Mouse (Mus musculus) B cell, adult 2 months (primary cell): ENCODE data around the gene C1qbp.
A peak's percentile ranks its signal among the peaks of the same experiment; 100 is the strongest.

Experiments used
- DNase-seq, 2 experiments: peaks; one replicate each; pipeline ENCODE4 v3.0.0; 2022

Gene C1qbp

DNA sequence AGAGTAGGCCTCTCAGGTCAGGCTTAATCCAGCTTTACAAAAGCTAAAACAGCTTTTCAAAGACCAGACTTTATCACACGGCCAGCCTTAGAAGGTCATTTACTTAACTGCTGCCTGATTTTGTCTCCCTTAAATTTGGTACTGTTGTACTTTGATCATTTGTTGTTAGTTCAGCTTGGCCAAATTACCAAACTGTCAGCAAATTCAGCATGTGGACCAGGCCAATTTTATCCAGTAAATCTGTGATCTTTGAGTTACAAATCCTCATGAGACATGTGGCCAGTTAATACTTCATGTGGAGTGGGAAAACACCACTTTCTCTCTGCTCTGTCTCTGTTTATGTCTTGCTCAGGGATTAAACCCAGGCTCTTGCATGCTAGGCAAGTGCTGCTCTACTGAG, 10.2 kb downstream of the C1qbp start:
- no peak for DNase-seq

GRCm38 (mm10) chr11:70970560-70971540, 12.0 kb downstream of the C1qbp start:
- peak; percentile 21 to 37 for DNase-seq

GRCm38 (mm10) chr11:70969821-70970559, 12.8 kb downstream of the C1qbp start, which contains the start of the genes Nup88 and Rpain:
Nup88 (minus strand) TSS chr11:70969973.
Rpain (plus strand) TSS chr11:70970213.
- DNase-seq, result peak; percentile 88 to 89

- no peak for DNase-seq
Measured at GRCm38 (mm10) chr11:70969271-70969794, 13.5 kb downstream of the C1qbp start.

DNA sequence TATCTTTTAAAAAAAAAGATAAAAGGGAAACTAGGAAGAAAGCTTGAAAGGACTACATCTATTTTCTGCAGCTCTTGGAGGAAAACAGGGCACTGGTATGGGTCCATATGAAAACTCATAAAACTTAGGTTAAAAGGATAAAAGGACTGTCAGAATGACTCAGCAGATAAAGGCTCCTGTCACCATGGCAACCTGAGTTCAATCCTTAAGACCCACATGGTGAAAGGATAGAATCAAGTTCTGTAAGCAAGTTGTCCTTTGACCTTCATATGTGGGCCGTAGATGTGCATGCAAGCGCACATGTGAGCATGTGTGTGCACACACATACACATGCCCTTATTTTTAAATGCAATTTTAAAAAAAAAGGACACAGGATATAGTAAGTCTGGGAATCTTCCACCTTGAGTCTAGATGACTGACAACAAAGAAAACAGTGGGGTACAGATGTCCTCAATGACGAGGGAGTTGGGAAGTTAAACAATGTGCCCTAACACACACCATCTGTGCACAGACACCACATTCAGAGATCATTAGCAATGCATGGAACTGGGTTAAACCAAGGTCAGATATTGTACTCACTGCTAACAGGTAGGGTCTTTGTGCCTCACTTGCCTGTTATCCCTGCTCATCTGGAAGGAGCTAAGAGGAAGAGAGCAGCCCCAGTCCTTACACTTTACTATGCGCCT, 18.5 kb downstream of the C1qbp start:
- no peak for DNase-seq

DNA sequence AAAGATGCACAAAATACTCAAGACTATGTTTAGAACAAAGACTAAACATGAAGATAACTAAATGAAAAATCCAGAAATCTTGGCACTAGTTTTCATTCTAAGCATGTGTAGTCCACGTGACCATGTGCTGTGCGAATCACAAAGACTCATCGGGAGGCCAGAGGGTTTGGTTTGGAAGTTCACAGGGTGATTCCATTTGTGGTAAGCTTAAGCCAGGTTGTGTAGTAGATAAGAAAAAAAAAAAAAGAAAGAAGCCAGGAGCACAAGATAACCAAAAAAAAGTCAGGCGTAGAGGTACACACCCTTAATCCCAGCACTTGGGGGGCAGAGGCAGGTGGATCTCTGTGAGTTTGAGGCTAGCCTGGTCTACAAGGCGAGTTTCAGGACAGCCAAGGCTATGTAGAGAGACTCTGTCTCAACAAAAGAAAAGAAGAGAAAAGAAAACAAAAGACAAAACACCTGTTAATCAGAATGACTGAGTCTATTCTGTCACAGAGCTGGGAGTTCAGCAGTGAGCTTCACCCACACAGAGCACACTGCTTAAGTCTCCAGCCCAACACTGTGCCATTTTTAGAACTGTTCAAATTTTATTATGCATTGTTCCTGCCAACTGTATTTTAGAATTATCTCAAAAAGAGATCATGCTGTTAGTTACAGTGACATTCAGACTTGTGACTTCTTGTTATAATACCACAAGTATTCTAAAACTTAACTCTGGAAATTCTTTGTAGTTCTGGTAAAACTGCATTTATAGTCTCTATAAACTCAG, 21.9 kb downstream of the C1qbp start:
- no peak for DNase-seq

GRCm38 (mm10) chr11:70954711-70955110, 28.1 kb downstream of the C1qbp start:
- DNase-seq, result no peak

DNA sequence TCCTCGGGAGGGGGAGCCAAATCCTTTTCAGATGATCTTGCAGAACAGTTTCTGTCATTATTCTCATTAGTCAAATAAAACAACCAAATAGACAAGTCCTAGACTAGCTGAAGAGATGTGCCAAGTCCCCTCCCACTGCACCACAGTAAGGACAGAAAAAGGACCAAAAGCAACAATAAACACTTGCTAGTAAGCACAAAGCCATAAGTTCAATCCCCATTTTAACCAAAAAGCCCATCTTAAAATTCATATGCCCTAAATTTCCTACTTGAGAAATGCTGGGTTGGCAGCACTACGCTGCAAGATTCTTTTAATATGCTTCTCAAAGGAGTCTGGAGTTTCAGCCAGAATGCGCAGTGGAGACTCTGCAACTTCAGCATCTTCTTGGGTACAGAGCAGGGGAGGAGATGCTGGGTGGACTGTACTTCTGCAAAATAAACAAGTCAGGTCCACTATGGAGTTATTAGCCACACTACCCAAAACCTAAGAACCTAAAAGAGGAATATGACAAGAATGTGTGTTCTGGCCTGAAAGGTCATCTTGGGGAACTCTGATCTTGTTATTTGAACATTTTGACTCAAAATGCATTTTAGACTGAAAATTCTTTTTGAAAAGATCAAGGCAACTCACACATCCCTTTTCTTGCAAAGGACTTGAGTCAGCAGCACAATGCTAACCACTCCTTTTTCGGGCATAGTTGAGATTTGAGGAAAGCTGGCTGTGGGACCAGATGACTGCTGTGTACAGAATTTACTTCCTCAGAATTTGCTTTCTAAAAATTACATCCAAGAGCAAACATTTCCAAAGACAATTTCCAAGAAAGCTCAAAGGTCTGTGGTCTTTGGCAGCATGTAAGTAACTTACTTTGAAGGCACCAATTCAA, 37.6 kb downstream of the C1qbp start:
- DNase-seq, result no peak

- DNase-seq, result no peak
Measured at GRCm38 (mm10) chr11:70943651-70944050, 39.2 kb downstream of the C1qbp start.

DNA sequence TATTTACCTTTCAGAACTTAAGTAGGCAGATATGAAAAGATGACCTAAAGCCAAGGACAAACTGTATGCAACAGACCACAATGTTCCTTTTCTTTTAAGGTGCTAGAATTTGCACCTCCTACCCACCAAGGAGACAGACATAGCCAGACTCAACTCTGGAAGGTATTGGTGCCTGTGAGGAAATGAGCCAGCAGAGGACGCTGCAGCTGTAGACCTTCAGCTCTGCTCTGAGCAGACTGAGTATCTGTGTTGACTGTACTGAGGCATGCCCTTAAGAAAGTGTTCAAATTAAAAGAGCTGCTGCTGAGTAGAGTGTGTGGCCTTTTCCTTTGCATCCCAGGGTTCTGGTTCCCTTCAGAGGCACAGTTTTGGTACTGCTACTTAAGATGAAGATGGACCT, 40.2 kb downstream of the C1qbp start:
- DNase-seq, result no peak

DNA sequence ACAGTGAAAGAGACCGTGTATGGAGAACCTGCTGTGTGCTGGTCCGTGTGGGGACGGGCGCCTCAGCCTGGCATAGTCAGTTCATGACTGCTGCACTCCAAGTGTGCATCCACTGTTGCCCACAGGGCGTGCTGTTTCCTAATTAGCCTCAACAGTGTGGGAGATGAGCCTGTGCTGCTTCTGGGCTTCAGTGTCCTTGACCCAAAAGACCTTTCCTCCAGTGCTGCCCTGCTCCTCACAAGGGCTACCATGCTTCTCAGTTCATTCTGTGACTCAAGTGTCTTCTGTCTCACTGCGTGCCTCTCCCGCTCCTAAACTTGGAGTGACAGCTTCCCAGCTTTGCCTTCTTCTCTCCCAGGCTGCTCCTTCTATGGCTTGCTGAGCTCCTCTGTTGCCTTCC, 47.5 kb downstream of the C1qbp start:
- no peak for DNase-seq

GRCm38 (mm10) chr11:70931461-70931860, 51.4 kb downstream of the C1qbp start:
- no peak for DNase-seq
